Mouse (Mus musculus): ENCODE data around the gene Btg1.

Gene Btg1

GRCm38 (mm10) chr10:96627332-96627731 lies 10.5 kb downstream of the Btg1 start:
- in situ Hi-C loops (cut with MboI; ENCODE audit: unreplicated experiment in 2 of 2), result loop anchor here (5.0 to 10.0 kb wide), 2 partner anchors 127 to 305 kb away; no protein-coding TSS in a partner anchor

GRCm38 (mm10) chr10:96628100-96628912 lies 11.5 kb downstream of the Btg1 start:
- in situ Hi-C loops (cut with MboI; ENCODE audit: unreplicated experiment in 2 of 2), result loop anchor here (5.0 to 10.0 kb wide), 2 partner anchors 126 to 304 kb away; no protein-coding TSS in a partner anchor

DNA sequence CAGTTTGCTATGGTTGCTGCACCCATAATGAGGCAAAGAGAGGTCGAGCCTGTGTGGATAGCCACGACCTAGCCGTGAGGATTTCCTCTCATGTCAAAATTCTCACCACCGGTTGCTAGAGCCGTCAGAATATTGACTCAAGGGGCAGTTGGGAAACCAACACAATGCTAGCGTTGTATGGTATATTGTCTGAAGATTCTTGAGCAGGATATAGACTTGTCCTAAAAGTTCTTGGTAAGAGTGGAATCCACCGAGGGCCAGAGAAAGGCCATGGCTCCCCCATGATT lies 12.1 kb downstream of the Btg1 start:
- in situ Hi-C loops (cut with MboI; ENCODE audit: unreplicated experiment in 2 of 2), result loop anchor here (5.0 to 10.0 kb wide), 2 partner anchors 126 to 303 kb away; no protein-coding TSS in a partner anchor

DNA sequence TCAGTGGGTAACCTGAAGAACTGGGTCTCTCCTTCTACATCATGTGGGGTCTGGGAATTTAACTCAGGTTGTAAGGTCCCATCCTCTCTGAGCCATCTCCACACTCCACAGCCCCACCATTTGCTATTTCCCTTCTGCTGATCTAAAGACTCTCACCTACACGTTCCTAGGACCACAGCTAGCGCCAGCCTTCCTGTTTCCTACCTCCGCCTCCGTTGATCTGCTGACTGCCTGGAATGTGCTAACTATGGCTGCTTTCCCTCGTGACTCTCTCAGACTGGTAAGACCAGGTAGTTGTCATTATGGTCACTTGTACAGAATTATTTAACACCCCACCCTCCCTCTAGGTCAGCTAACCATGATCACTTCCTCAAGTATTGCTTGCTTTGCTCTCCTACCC lies 13.3 kb downstream of the Btg1 start:
- in situ Hi-C loops (cut with MboI; ENCODE audit: unreplicated experiment in 2 of 2), result no loop called here

DNA sequence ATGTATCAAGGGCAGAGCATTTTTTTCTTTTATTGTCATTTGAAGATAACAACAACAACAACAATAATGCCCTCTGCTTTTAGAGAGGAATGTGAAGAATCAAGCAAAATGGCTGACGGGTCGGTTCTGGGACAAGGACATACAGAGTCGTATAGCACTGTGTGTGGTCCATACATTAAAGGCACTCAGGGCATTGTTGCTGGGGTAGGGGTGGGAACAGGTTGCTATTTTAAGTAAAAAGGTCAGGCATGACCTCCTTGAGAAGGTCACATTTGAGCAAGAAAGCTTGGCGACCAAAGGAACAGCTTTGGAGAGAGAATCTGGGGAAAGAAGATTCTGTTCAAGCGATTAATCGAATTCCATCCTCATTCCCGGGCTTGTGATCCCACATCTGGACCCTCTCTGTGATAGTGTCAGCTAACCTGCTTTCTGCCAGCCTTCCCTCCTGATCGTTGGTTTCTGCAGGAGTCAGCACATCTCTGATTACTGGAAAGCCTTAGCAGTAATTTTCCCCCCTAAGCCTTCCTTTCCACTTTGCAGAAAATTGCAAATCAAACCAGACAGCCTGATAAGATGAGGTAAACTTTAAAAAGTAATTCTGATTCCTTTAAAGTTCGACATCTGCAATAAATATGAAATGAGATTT lies 14.4 kb downstream of the Btg1 start:
- in situ Hi-C loops (cut with MboI; ENCODE audit: unreplicated experiment in 2 of 2), result no loop called here

- in situ Hi-C loops (cut with MboI; ENCODE audit: unreplicated experiment in 2 of 2), result no loop called here
Measured at GRCm38 (mm10) chr10:96632271-96633144, 15.7 kb downstream of the Btg1 start.

DNA sequence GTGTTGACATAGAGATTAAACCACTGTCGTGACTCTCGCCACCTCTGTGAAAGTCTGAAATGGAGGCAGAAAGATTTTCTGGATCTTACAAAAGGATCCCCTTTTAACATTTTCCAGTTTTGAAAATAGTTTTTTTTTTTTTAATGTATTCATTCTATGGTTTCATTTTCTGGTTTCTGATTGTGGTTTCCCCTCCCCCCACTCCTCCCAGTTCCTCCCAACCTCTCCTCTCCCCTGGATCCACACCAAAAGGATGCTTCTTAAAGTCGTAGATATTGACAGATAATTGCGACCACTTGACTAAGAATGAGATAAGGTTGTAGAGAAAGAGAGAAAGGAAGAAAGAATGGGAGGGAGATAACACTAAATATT lies 16.3 kb downstream of the Btg1 start:
- in situ Hi-C loops (cut with MboI; ENCODE audit: unreplicated experiment in 2 of 2), result no loop called here

DNA sequence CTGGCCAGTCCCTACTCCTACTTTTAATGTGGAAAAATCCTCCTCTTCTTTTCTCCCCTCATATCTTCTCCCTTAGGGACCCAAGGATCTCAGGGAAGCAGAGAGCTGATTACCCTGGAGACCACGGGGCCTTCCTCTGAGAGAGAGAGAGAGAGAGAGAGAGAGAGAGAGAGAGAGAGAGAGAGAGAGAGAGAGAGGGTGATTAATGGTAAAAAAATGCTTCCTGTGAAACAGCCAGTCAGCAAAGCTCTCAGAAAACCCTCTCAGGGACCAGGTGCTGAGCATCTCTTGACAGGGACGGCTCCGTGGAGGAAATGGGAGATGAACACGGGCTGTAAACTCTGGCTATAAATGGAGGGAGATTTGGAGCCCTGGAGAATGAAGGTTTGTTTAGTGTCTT lies 18.7 kb downstream of the Btg1 start:
- in situ Hi-C loops (cut with MboI; ENCODE audit: unreplicated experiment in 2 of 2), result no loop called here

DNA sequence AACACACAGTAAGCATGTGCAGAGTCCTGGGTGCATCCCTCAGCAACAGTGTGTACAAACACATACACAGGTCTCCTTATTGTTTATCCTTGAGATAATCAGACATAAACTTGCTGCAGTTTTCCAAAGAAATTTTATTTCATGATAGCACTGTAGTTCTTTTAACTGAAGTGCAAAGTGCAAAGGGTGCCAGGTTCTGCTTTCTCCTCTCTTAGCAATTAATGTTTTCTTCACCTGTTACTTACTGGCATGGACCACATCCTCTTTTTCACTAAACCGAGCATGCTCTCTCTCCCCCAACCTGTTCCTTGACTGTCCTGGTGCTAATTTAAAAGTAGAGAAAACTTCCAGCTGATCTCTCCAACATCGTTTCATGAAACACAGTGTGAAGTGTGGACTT lies 21.7 kb downstream of the Btg1 start:
- in situ Hi-C loops (cut with MboI; ENCODE audit: unreplicated experiment in 2 of 2), result no loop called here

- in situ Hi-C loops (cut with MboI; ENCODE audit: unreplicated experiment in 2 of 2), result no loop called here
Measured at GRCm38 (mm10) chr10:96642014-96642413, 25.2 kb downstream of the Btg1 start.

DNA sequence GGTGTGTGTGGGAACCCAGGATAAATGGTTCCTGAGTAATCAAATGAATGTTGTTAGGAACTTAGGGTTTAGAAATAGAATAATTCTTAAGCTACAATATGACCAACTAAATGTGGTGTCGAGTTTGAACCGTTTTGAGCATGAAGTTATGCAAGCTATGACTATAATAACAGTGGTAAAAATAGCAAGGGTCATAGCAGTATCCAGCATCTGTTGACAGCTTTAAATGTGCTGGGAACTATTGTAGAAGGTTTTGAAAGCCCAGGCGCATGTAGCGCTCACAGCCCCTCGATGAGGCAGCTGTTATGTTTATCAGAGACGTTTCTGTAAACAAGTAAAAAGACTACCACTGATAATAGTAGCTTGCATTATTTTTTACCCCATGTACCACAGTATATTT lies 25.9 kb downstream of the Btg1 start:
- in situ Hi-C loops (cut with MboI; ENCODE audit: unreplicated experiment in 2 of 2), result no loop called here

DNA sequence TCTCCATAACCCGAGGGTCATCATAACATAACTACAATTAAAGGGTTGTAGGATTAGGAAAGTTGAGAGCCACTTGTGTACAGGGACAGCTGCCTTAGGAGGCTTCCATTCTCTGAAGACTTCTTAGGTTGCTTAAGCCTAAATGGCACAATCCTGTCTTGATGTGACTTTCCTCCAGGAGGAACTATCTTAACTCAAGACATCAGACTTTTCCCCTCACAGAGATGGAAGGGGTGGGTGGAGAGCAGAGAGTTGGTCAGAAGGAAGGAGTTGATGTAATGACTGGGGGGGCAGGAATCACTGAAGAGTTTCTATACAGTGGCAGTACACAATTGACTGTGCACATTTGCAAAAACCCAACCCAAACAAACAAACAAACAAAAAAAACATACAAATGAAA lies 28.4 kb downstream of the Btg1 start:
- in situ Hi-C loops (cut with MboI; ENCODE audit: unreplicated experiment in 2 of 2), result no loop called here

DNA sequence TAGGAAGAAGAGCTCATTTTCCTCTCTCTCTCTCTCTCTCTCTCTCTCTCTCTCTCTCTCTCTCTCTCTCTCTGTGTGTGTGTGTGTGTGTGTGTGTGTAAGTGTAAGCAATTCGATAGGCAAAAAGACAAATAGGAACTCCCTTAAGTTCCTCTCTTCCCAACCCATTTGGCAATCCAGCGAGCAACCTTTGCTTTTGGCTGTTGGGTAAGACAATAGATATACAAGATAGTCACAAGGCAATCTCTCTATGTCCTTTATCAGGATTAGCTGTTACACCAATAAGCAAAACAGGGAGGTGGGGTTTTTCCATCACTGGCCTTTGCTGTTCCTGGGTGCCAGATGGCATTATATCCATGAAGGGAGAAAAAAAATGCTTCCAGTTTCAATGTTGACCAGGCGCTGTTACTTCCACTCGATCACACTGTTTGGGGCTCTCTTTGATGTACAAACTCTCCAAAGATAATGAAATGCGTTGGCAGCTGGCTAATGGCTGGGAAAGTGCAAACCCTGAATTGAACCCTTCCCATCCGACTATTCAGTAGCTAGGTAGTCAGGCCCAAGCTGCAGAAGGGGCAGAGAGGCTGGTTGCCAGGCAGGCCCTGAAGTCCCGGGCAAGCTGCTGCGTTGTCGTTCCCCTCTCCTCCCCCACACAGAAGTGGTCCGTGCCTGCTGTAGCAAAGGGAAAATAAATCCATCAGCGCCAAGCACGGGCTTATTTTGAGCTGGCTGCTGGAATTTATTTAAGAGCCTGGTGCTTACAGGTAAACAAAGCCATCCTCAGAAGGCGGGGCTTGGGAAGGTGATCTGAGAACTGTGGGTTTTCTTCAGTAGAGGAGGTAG lies 29.4 kb downstream of the Btg1 start:
- in situ Hi-C loops (cut with MboI; ENCODE audit: unreplicated experiment in 2 of 2), result no loop called here

GRCm38 (mm10) chr10:96646867-96647462 lies 30.2 kb downstream of the Btg1 start:
- in situ Hi-C loops (cut with MboI; ENCODE audit: unreplicated experiment in 2 of 2), result no loop called here

GRCm38 (mm10) chr10:96648161-96648561 lies 31.4 kb downstream of the Btg1 start:
- in situ Hi-C loops (cut with MboI; ENCODE audit: unreplicated experiment in 2 of 2), result no loop called here

DNA sequence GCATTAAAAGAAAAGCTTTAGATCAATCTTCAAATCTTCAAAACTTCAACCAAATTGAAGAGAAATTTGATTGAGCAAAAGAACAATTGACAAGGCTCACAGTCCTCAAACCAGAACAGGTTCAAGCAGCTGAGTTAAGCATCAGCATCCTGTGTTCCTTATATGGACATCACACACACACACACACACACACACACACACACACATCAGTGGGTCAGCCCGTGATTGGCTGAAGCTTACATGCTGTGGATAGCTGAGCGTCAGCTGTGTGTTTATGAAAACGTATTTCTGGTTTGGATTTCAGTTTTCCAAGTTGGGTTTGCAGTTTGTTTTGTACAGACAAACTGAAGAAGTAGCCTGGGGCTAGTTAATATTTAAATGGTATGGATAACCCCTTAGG lies 32.7 kb downstream of the Btg1 start:
- in situ Hi-C loops (cut with MboI; ENCODE audit: unreplicated experiment in 2 of 2), result no loop called here

DNA sequence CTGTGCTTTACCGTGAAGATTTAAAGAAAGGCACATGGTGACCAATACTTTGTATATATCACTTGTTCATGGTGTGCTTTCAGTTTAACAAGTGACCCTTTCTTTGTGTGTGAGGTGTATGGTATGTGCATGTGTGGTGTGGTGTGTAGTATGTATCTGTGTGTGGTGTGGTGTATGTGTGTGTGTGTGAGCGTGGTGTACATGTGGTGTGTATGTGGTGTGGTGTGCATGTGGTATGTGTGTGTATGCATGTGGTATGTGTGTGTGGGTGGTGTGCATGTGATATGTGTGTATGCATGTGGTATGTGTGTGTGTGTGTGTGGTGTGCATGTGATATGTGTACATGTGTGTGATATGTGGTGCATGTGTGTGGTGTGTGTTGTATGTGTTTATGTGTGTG lies 35.6 kb downstream of the Btg1 start:
- in situ Hi-C loops (cut with MboI; ENCODE audit: unreplicated experiment in 2 of 2), result no loop called here

- in situ Hi-C loops (cut with MboI; ENCODE audit: unreplicated experiment in 2 of 2), result no loop called here
Measured at GRCm38 (mm10) chr10:96653030-96653429, 36.2 kb downstream of the Btg1 start.

DNA sequence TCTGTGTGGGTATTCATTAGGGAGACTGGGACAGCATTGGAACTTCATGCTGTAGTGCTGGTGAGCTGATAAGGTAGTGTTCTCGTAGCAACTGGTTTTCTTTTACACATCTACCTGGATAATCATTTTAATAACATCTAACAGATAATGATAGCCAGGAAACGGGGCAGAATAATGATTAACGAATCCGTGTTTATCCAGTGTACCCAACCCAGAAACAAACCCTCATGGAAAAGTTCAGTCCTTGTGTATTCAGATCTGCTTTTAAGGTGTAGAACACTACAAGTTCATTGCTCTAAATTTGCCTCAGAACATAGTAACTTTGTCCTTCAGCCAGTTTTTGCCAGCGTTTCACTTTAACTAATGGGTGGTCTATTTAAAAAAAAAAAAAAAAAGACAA lies 37.3 kb downstream of the Btg1 start:
- in situ Hi-C loops (cut with MboI; ENCODE audit: unreplicated experiment in 2 of 2), result no loop called here

DNA sequence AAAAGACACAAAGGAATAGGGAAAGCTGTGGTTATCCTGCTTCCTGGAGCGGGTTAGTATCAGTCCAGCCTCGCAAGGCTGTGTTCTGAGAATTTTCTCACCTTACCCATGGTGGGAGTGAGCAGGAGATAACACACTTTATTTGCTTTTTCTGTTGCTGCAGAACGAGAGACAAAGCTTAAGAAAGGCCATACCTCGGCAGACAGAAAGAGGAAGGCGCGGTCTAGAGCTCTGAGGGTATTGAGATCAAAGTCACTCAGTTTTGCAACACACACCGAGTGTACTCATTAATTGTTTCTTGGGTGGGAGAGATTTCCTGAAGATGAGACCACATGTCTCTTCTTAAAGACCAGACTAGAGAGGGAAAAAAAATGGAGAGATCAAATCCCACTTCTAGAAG lies 37.8 kb downstream of the Btg1 start:
- in situ Hi-C loops (cut with MboI; ENCODE audit: unreplicated experiment in 2 of 2), result no loop called here
